Mouse (Mus musculus) adrenal gland, postnatal 25 days (tissue): ENCODE data around the gene Tmeff2. TPM values are rescaled to one million over a fixed set of nuclear protein-coding genes. Genes with fewer than 3 reads are reported as not detected.
"Not testable (repeated sequence)": the region's sequence is repeated elsewhere in the genome, so short reads cannot be mapped to it uniquely, and the experiment has no call there.

Experiments
- DNase-seq: peaks from one replicate; pipeline ENCODE4 v3.0.0; 2021; ENCODE audit warnings: mixed read lengths
- long read RNA-seq: library from polyadenylated mRNA; stranded (forward); transcript quantifications from one replicate; pipeline ENCODE4 v2.0.0, GENCODE M21; 2021
- total RNA-seq: library from RNA; stranded (reverse); gene quantifications from 2 replicates; pipeline ENCODE4 v1.2.3, GENCODE M21; 2021

Gene Tmeff2
- total RNA-seq = 4.3 and 6.4 TPM in 2 replicates
- long read RNA-seq, transcript Tmeff2-201 (10 exons, 3,343 nt) = major isoform, 24 of 26 reads
- long read RNA-seq, partial matches to known transcripts = 1 of 26 reads
- long read RNA-seq, other reads (novel, unspliced or antisense) = 1 of 26 reads

GRCm38 (mm10) chr1:50900386-50900785, at the start of gene Tmeff2:
Gene Tmeff2, plus strand, starts transcription at chr1:50900647.
- DNase-seq = not testable (repeated sequence)

DNA sequence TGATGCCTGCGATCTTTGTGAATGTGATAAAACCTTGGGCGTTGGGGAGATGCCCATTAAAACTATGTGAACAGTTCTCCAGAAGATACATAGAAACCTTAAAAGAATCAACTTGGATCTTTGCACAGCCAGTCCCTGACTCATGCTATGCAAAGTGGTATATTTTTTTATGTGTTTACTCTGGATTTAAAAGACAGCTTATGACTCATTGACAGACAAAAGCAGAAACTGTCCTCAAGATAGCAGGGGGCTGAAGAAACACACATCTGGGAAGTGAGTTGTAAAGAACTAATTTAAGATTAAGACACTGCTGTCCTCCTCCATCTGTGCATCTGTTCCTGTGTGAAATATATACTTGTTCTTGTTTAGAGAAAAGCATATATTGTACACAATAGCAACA, 38.9 kb upstream of the Tmeff2 start:
- DNase-seq = no peak

- DNase-seq = no peak
Observed at GRCm38 (mm10) chr1:50897696-50898095, 2.8 kb upstream of the Tmeff2 start.

GRCm38 (mm10) chr1:50924838-50925355, 24.4 kb downstream of the Tmeff2 start:
- DNase-seq = no peak

GRCm38 (mm10) chr1:50925356-50925921, 25.0 kb downstream of the Tmeff2 start:
- no peak for DNase-seq

DNA sequence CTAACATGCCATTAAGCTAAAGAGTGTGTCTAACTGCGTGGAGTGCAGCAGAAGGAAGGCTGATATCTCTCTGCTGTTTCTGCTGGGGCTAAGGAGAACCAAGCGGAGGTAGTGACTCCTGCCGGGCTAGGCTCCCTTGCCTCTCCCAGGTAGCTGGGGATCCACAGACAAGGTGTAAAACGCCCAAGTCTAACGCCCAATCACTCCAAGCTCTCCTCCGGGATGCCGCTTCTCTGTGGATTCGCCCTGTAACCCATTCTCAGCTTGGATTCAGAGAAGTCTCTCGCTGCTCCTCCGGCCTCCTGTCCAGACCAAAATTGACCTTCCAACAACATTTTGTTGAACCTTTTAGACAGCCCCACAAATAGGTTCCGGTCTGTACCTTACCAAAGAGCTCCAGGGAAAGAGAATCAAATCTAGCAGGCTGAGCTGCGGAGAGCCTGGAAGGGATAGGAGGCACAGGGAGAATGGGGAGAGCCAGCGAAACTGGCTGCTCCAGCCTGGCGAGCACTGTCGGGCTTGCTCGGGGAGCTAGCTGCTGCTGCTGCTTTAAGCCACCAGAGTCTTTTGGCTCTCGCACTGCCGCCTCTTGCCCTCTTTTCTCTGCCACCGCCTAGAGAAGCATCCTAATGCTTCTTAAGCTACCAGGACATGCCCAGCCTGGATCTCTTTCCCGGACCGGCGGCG, 26.1 kb downstream of the Tmeff2 start:
- DNase-seq = no peak

GRCm38 (mm10) chr1:50927077-50927611, 26.7 kb downstream of the Tmeff2 start:
- DNase-seq = peak; percentile 75

- no peak for DNase-seq
Observed at GRCm38 (mm10) chr1:50927679-50928187, 27.3 kb downstream of the Tmeff2 start.

DNA sequence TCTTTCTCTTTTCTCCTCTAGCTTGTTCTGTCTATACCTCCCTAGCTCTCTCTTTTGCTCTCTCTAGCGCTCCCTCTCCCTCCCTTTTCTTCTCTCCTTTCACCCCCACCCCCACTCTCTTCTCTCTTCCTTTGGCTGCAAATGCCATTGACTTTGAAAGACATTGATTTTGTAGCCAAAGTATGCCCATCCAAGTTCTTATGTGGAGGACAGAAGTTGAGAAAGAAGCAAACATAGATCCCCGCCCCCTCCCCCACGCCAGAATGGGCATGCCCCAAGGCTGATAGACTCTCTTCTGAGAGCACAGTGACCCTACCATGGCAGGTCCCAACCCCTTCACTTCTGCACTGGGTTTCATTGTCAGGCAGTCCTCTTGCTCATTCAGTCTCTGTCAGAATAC, 28.3 kb downstream of the Tmeff2 start:
- DNase-seq = no peak

GRCm38 (mm10) chr1:50935076-50935475, 34.6 kb downstream of the Tmeff2 start:
- no peak for DNase-seq

- DNase-seq = no peak
Observed at GRCm38 (mm10) chr1:50935484-50935883, 35.0 kb downstream of the Tmeff2 start.

DNA sequence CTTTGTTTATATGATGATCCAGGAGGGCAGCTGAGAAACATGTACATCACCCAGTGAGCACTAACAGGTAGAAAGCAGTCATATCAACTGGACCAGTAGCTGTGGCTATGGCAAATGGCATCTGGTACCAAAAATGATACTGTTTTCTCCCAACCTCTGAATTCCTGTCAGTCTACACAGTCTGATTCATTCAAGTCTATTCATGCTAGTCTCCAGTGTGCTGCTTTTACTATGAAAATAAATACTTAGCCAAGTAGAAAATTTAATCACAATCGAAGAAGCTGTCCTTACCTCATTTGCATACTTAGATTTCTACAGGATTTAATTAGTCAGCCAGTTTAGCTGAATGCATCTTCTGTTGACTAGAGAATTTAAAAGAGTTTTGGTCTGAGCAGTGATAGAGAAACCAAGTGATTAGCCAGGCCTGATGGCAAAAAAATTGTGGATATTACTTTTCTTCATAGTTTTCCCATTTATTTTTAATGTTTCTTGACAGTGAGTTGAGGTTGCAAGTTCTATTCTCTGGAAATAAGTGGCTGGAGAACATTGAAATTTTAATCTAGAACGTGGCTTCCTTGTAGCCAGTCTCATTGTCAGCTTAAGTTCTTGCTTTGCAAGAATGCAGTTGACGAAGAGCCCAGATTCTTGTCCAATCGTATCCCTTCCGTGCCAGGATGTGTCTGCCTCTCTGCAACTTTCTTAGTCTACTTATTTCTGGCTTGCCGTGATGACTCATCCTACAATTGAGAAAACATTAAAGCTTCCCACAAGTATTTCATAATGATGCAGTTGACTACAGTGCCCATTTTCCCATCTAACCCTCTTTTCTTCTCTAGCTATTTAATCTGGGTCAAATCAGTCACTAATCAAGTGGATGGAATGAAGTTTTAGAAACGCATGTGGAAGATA, 39.9 kb downstream of the Tmeff2 start:
- no peak for DNase-seq

- no peak for DNase-seq
Observed at GRCm38 (mm10) chr1:50948575-50948974, 48.1 kb downstream of the Tmeff2 start.

DNA sequence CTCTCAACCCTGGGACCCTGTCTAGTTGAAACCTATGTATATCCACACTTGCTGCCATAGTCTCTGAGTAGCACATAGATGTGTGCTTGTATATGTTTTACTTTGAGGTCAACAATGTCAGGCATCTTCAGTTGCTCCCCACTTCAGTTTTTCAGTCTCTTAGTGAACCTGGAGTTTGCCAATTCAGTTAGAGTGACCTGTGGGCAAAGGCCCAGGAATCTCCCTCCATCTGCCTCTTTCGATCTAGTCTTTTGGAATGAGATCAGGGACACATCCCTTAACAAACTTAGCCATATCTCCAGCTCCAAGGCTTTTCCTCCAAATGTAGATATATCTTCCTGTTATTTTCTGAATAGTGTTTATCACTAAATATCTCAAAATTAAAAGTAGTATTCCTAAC, 58.4 kb downstream of the Tmeff2 start:
- DNase-seq = no peak

- DNase-seq = peak; percentile 6
Observed at GRCm38 (mm10) chr1:50961954-50962648, 61.7 kb downstream of the Tmeff2 start.

- DNase-seq = no peak
Observed at GRCm38 (mm10) chr1:50962649-50963000, 62.2 kb downstream of the Tmeff2 start.

DNA sequence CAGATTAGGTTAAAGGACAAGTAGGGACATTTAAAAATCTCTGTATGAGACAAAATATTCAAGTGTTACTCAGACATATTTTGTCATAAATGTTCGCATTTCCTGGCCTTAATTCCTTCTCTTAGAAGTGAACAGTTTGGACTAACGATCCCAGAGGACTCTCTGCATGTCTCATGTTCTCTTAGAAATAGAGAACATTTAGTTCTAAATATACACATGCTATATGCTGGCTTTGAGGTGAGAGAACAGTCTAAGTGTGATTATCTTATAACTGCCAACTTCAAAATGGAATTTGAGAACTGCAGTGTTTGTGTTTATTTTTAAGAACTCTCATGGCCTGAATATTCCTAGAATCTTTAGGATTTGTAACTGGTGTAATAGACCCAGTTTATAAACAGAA, 69.2 kb downstream of the Tmeff2 start:
- DNase-seq = no peak

GRCm38 (mm10) chr1:50970853-50971252, 70.4 kb downstream of the Tmeff2 start:
- no peak for DNase-seq

- DNase-seq = no peak
Observed at GRCm38 (mm10) chr1:50972509-50973436, 72.3 kb downstream of the Tmeff2 start.

DNA sequence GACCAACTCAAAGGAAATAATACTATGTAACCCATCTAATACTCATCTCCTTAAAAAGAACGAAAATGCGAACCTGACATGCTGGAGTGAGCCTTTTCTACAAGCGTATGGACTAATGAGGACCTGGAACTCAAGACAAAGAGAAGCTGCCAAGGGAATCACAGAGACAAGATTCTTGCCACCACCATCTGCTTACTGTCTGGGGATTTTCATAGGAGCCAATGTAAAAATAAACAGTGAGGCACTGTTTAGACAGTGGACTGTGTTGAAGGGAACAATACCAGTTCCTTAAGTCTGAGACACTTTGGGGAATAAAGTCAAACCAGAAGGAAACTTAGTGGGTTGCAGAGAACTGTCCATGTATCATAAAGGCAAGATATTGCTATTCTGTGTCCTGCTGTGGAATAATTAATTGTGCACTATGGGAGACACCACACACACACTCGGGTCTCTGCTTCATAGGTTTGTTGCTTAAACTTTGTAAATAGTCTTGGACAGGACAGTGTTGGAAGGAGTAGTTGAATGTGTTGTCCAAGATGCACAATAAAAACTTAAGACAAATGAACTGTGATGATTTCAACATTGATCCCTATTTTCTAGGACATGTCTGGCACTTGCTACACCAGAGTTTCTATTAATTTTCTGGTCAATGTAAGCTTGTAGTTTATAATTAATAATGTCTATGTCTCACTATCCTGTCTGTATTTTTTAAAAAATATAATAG, 79.1 kb downstream of the Tmeff2 start:
- no peak for DNase-seq
